17 mouse cellular contexts compared by ENCODE assay signal in genomic region chr1:45472751-45473150, GRCm38 (mm10). TPM values are rescaled to one million over a fixed set of nuclear protein-coding genes. Genes with fewer than 3 reads are reported as not detected.
DNase-seq lines count a peak whose midpoint lies in the region; ATAC-seq lines count a peak whose summit lies in the region.
"Had no signal": no experiment of that assay in that cellular context is flagged by ENCODE, and none has a peak within 500 bp of the region (broad histone marks: within the 10 kb centered on the region; RNA-seq: fewer than 3 reads in every experiment).

No protein-coding gene starts in this region.

- ATAC-seq in cerebellum, adult (ENCODE audit: insufficient number of reproducible peaks, low FRiP score, low TSS enrichment), result no peak
- ATAC-seq: activated CD4-positive, CD25-positive, alpha-beta regulatory T cell, adult 4 months; intestine, embryonic 16.5 days had no signal

- DNase-seq in layer of hippocampus, adult 11-12 months (ENCODE audit: low spot score), result peak; percentile 29
- DNase-seq in layer of hippocampus, postnatal 10 days (ENCODE audit: low spot score in 2 of 2), result no peak
- peak; percentile 24 for DNase-seq in gastrocnemius, postnatal 25 days
- peak; percentile 15 to 27 for DNase-seq in layer of hippocampus, postnatal 36 days
- DNase-seq in right cerebral cortex, postnatal 25 days, result peak; percentile 30
- DNase-seq in adrenal gland, adult 2 months, result no peak
- DNase-seq in kidney, postnatal 10 days, result no peak
- DNase-seq: cerebellum, postnatal 25 days; heart, adult 11 months; kidney, postnatal 36 days; lung, postnatal 10 days; thymus, postnatal 36 days had no signal

RNA-seq across cellular contexts. Expression of gene Col5a2, which starts 30.3 kb away (rescaled TPM):
- total RNA-seq in layer of hippocampus, postnatal 10 days (2021), result 10 to 100 TPM; 13.5 to 13.6 TPM
- 10 to 100 TPM; 39.0 to 61.6 TPM for total RNA-seq in gastrocnemius, postnatal 25 days (2021)
- 1 to 10 TPM; 7.0 to 7.7 TPM for total RNA-seq in layer of hippocampus, postnatal 36 days (2021)
- total RNA-seq in adrenal gland, adult 2 months (2021), result 10 to 100 TPM in 1 of 2 experiments, 1 to 10 TPM in 1; 5.5 to 10.6 TPM
- 1.3 and 1.6 TPM in 2 replicates for polyA plus RNA-seq in adrenal gland, adult 2 months (2012; rRNA removed)
- total RNA-seq: CH12.LX; megakaryocyte-erythroid progenitor cell, adult 5-6 weeks had no signal

Comparison
In these comparisons a context has a peak if more than half of its experiments do, and no peak if none do; other contexts are left out.
1. DNase-seq: peak in layer of hippocampus, adult 11-12 months (single experiment), gastrocnemius, postnatal 25 days (single experiment), layer of hippocampus, postnatal 36 days (2 of 2) and right cerebral cortex, postnatal 25 days (single experiment); none in layer of hippocampus, postnatal 10 days (0 of 2), adrenal gland, adult 2 months (single experiment) and kidney, postnatal 10 days (single experiment).